Mouse (Mus musculus) embryo, embryonic 10 days (tissue): ENCODE measurements around the gene Uqcr10.

Source experiments
- DNase-seq: peaks from one replicate; pipeline ENCODE4 v3.0.0-alpha.2; 2015; ENCODE audit warnings: low spot score

Gene Uqcr10

DNA sequence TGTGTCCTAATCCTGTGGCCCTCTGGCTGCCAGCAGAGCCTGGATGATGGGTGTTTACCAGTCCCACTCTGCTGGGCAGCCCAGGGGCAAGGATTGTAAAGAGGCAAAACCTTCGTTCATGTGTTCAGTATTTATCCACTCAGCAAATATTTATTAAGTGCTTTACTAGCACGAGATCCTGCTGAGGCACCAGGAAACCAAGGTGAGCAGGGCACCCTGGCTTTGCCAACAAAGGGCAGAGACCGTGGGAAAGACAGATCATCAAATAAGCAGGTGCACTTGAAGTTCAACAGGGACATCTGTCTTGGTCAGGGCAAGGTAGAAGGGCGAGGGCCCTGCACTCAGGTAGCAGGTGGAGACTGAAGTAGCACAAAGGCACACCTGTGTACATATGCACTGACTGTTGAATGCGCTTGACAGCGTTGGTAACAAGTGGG lies 29.0 kb downstream of the Uqcr10 start:
- DNase-seq = no peak

- no peak for DNase-seq
Measured at GRCm38 (mm10) chr11:4674593-4674992, 29.5 kb downstream of the Uqcr10 start.

DNA sequence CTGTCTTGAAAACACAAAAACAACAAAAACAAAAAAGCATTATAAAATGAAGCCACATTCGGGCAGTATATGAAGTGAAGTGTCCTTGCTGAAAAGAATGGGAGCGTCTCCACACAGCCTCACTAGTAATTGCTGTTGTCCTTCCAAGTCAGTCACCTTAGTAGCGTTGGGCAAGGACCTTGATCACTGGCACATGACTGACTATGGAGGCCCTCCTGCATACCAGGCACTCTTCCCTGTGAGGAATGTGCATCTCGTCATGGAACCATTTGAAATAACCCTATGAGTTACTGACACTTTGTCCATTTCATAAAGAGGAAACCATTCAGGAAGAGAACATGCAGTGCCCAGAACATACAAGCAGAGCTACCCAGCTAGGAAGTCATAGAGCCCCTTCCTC lies 32.4 kb downstream of the Uqcr10 start:
- no peak for DNase-seq

GRCm38 (mm10) chr11:4662496-4662878 lies 41.7 kb downstream of the Uqcr10 start:
- DNase-seq = no peak

GRCm38 (mm10) chr11:4661871-4662495 lies 42.2 kb downstream of the Uqcr10 start:
- DNase-seq = no peak

GRCm38 (mm10) chr11:4661324-4661723 lies 42.8 kb downstream of the Uqcr10 start:
- no peak for DNase-seq

DNA sequence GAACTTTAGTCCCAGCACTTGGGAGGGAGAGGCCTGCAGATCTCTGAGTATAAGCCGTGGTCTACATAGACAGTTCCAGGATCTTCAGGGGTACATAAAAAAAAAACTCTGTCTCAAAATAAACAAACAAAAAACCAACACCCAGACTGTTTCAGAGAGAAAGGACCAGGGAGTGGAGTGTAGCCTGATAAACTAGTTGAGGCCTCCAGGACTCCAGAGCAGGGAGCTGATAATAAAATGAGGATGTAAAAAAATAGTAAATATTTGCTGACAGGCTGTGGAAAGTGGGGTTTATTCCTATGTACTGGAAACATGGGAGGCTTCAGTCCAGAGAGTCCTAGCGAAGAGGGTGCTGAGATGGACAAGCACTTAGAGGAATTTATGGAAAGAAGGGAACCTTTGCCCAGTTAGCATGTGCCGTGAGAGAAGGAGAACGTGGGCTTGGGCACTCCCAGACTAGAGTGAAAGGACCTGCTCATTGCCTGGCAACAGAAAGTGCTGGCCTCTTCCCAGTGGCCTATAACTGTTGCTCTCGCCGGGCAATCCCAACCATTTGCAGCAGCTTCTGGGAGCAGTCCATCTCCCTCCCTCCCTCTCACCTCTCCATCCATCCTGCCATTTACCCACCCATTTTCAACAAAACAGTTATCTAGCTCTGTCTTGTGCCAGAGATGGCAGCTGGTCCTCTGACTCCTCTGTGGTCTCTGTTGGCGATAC lies 43.7 kb downstream of the Uqcr10 start:
- no peak for DNase-seq

DNA sequence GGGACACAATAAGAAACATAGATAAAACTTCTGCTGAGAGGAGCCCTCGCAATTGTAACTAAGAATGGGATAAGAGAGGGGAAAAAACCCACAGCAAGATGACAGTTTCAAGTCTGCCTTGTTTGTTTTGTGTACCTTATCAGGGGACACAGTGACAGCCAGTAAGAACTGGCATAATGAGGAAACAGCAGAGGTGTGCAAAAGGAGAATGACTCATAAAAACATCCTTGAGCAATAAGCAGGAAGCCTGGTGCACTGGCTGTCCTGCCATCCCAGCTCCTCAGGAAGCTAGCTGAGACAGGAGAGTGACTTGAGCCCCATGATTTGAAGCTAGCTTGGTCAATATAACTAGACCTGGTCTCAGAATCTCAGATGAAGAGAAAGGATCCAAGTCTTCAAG lies 44.3 kb downstream of the Uqcr10 start:
- DNase-seq = no peak
